Mouse (Mus musculus) testis, adult 2 months (tissue): Measurements from ENCODE around the gene Als2cl. TPM values are rescaled to one million over a fixed set of nuclear protein-coding genes. Genes with fewer than 3 reads are reported as not detected.
A peak's percentile ranks its signal among the peaks of the same experiment; 100 is the strongest.

ENCODE experiments used
- H3K27ac ChIP-seq: fragments of 200-500 bp; 2 replicates; pipeline ENCODE4 v1.5.1; 2012; ENCODE audit warnings: low read depth, low read length; ENCODE audit not compliant: control insufficient read depth, insufficient read depth
- H3K27me3 ChIP-seq: fragments of 200-500 bp; 2 replicates; pipeline ENCODE4 v1.6.1; 2012; ENCODE audit warnings: mild to moderate bottlenecking, low read length, moderate library complexity; ENCODE audit not compliant: control insufficient read depth, insufficient read depth
- H3K36me3 ChIP-seq: fragments of 200-500 bp; 2 replicates; pipeline ENCODE4 v1.6.1; 2012; ENCODE audit warnings: mild to moderate bottlenecking, low read length; ENCODE audit not compliant: control insufficient read depth, insufficient read depth
- H3K4me1 ChIP-seq: fragments of 200-500 bp; 2 replicates; pipeline ENCODE4 v1.6.1; 2012; ENCODE audit warnings: low read length; ENCODE audit not compliant: control insufficient read depth, insufficient read depth
- H3K4me3 ChIP-seq: fragments of 200-500 bp; 2 replicates; pipeline ENCODE4 v1.5.1; 2012; ENCODE audit warnings: low read depth, mild to moderate bottlenecking, low read length, moderate library complexity, mixed read lengths; ENCODE audit not compliant: control insufficient read depth
- CTCF ChIP-seq: fragments of 200-500 bp; IDR thresholded peaks from 2 replicates; pipeline ENCODE4 v1.5.1; 2012; ENCODE audit warnings: low read depth, mild to moderate bottlenecking, inconsistent platforms, low read length, moderate library complexity; ENCODE audit not compliant: control insufficient read depth, insufficient read depth, insufficient replicate concordance
- POLR2A ChIP-seq: fragments of 200-500 bp; IDR thresholded peaks from 2 replicates; pipeline ENCODE4 v1.6.1; 2012; ENCODE audit warnings: low read depth, mild to moderate bottlenecking, inconsistent platforms, low read length, moderate library complexity; ENCODE audit not compliant: control insufficient read depth
- polyA plus RNA-seq: library from polyadenylated mRNA; depleted of rRNA; stranded (reverse); fragments of >200 nt; gene quantifications from 2 replicates; pipeline ENCODE4 v1.2.3, GENCODE M21; 2012

Als2cl gene
- polyA plus RNA-seq, 1 experiment, result 4.8 TPM

- no peak overlapping the region; the same call in 1 of the 2 replicates for H3K27ac ChIP-seq
- peaks cover 24% of the 10 kb centered on the region for H3K4me1 ChIP-seq
- peak overlapping the region; percentile 83 for H3K4me3 ChIP-seq
- TF ChIP-seq CTCF (no peak), POLR2A (no peak)
- no peaks in the 10 kb centered on the region for H3K36me3 ChIP-seq
- H3K27me3 ChIP-seq, result no peaks in the 10 kb centered on the region
Measured at GRCm38 (mm10) chr9:110880772-110881171, 1.1 kb downstream of the Als2cl start.

GRCm38 (mm10) chr9:110881953-110882352 is 2.3 kb downstream of the Als2cl start:
- no peaks in the 10 kb centered on the region for H3K36me3 ChIP-seq
- H3K4me1 ChIP-seq, result peaks cover 24% of the 10 kb centered on the region
- TF ChIP-seq CTCF (no peak), POLR2A (no peak)
- H3K27ac ChIP-seq, result no peak overlapping the region
- H3K27me3 ChIP-seq, result no peaks in the 10 kb centered on the region
- no peak overlapping the region for H3K4me3 ChIP-seq

- H3K27me3 ChIP-seq, result no peaks in the 10 kb centered on the region
- peaks cover 2% of the 10 kb centered on the region for H3K4me1 ChIP-seq
- no peak overlapping the region for H3K4me3 ChIP-seq
- TF ChIP-seq CTCF (no peak), POLR2A (no peak)
- no peaks in the 10 kb centered on the region for H3K36me3 ChIP-seq
- no peak overlapping the region for H3K27ac ChIP-seq
Measured at GRCm38 (mm10) chr9:110887388-110888303, 8.0 kb downstream of the Als2cl start.

GRCm38 (mm10) chr9:110888935-110889334 is 9.3 kb downstream of the Als2cl start:
- no peak overlapping the region for H3K27ac ChIP-seq
- H3K27me3 ChIP-seq, result no peaks in the 10 kb centered on the region
- H3K36me3 ChIP-seq, result no peaks in the 10 kb centered on the region
- no peak for TF ChIP-seq CTCF
- no peak for TF ChIP-seq POLR2A
- peaks cover 2% of the 10 kb centered on the region for H3K4me1 ChIP-seq
- H3K4me3 ChIP-seq, result no peak overlapping the region

DNA sequence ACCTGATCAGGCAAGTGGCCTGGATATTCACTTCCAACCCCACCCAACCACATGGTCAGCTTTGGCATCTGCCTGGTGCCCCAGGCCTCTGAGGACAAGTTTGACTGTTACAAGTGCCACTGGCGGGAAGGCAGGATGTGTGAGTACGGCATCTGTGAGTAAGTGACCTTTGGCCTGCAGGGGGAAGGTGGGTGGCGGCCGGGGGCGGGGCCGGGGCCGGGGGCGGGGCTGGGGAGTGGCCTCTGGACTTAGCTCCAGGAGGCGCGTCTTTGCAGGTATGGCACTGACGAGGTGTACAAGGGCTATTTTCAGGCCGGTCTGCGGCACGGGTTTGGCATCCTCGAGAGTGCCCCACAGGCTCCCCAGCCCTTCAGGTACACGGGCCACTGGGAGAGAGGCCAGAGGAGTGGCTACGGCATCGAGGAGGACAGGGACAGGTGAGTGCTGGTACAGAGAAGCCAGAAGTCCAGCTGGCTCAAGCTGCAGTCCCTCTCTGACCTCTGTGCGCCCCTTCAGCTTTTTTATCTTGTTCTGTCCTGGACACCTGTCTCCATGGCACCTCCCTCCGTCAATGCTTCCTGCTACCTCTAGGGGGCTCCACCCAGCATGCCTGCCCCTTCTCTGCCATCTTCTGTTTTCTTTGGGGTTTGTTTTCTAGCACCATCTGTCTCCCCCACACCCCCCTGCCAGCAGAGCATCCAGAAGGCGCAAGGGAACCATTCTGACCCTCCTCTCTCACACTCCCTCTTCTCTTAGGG is 10.5 kb downstream of the Als2cl start:
- Histone ChIP-seq H3K4me1 (peaks cover 2% of the 10 kb centered on the region), H3K27ac (no peak overlapping the region), H3K4me3 (no peak overlapping the region), H3K36me3 (no peaks in the 10 kb centered on the region), H3K27me3 (no peaks in the 10 kb centered on the region)
- TF ChIP-seq CTCF (peak; percentile 70; the same call in 1 of the 2 replicates), POLR2A (no peak)

GRCm38 (mm10) chr9:110891077-110891828 is 11.6 kb downstream of the Als2cl start:
- Histone ChIP-seq H3K36me3 (no peaks in the 10 kb centered on the region), H3K27me3 (no peaks in the 10 kb centered on the region), H3K4me1 (peaks cover 2% of the 10 kb centered on the region), H3K27ac (no peak overlapping the region), H3K4me3 (no peak overlapping the region)
- TF ChIP-seq POLR2A (no peak), CTCF (no peak)
